Mouse (Mus musculus) kidney, adult 2 months (tissue): ENCODE data around the gene Prickle2. TPM values are rescaled to one million over a fixed set of nuclear protein-coding genes. Genes with fewer than 3 reads are reported as not detected.

Experiments used
- DNase-seq: peaks from one replicate; pipeline ENCODE4 v3.0.0; 2021
- H3K27ac ChIP-seq: fragments of 200-500 bp; 2 replicates; pipeline ENCODE4 v1.5.1; 2012; ENCODE audit warnings: low read depth, low read length, control low read depth, inconsistent platforms; ENCODE audit not compliant: insufficient read depth
- H3K27me3 ChIP-seq: fragments of 200-500 bp; replicated peaks from 2 replicates; pipeline ENCODE4 v1.6.1; 2012; ENCODE audit warnings: mild to moderate bottlenecking, moderate library complexity, low read length, inconsistent platforms; ENCODE audit not compliant: control insufficient read depth, insufficient read depth
- H3K36me3 ChIP-seq: fragments of 200-500 bp; 2 replicates; pipeline ENCODE4 v1.6.1; 2012; ENCODE audit warnings: mild to moderate bottlenecking, moderate library complexity, low read length, inconsistent platforms; ENCODE audit not compliant: control insufficient read depth, insufficient read depth
- H3K4me1 ChIP-seq: fragments of 200-500 bp; 2 replicates; pipeline ENCODE4 v1.6.1; 2011; ENCODE audit warnings: low read length; ENCODE audit not compliant: control insufficient read depth, insufficient read depth
- H3K4me3 ChIP-seq: fragments of 200-500 bp; 2 replicates; pipeline ENCODE4 v1.5.1; 2011; ENCODE audit warnings: mild to moderate bottlenecking, low read depth, low read length, control low read depth; ENCODE audit not compliant: insufficient read depth
- CTCF ChIP-seq: fragments of 200-500 bp; conservative IDR thresholded peaks from 2 replicates; pipeline ENCODE4 v1.5.1; 2011; ENCODE audit warnings: low read depth, mild to moderate bottlenecking, control low read depth, low read length, moderate library complexity, mixed read lengths; ENCODE audit not compliant: insufficient read depth, insufficient read length
- POLR2A ChIP-seq: fragments of 200-500 bp; IDR thresholded peaks from one replicate; pipeline ENCODE4 v1.6.1; 2011; ENCODE audit warnings: low read depth, low read length, control low read depth
- WGBS: fragments of 180-500 bp; shearing (Covaris S2); methylation state at CpG from one replicate; pipeline ENCODE4 v1.1.7; 2018; 5-methylcytosine and 5-hydroxymethylcytosine counted together
- polyA plus RNA-seq: library from polyadenylated mRNA; depleted of rRNA; stranded (reverse); fragments of >200 nt; gene quantifications from 2 replicates; pipeline ENCODE4 v1.2.3, GENCODE M21; 2012

Prickle2 gene
- polyA plus RNA-seq, 1 experiment: 2.5 TPM

DNA sequence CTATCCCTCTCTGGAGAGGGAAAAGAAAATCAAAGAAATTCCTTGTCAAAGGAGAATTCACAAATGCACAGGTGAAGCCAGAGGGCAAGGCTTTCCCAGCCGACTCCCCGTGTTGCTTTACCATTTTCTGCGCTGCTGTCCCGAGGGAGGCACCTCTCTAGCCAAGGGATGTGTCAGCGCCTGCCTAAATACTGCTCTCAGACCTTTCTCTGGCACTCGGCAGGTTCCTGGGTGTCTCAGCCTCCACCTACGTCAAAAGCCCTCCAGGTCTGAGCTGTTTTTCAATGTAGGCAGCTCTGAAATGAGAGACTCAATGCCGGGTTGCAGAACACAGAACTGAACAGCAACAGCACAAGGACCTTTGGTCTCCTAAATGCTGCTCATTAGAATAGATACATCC, 280.1 kb downstream of the Prickle2 start:
- 74% methylated on average over 8 of the region's 8 CpGs for WGBS
- H3K4me1 ChIP-seq: no peaks in the 10 kb centered on the region
- no peak overlapping the region for H3K4me3 ChIP-seq
- no peak for TF ChIP-seq POLR2A
- no peak for TF ChIP-seq CTCF
- no peak for DNase-seq
- no peak overlapping the region for H3K27ac ChIP-seq
- no peaks in the 10 kb centered on the region for H3K27me3 ChIP-seq
- no peaks in the 10 kb centered on the region for H3K36me3 ChIP-seq

- TF ChIP-seq CTCF (no peak), POLR2A (no peak)
- Histone ChIP-seq H3K4me3 (no peak overlapping the region), H3K36me3 (no peaks in the 10 kb centered on the region), H3K27me3 (no peaks in the 10 kb centered on the region), H3K4me1 (no peaks in the 10 kb centered on the region), H3K27ac (no peak overlapping the region)
- DNase-seq: no peak
- WGBS: 77% methylated on average over 7 of the region's 7 CpGs
Measured at GRCm38 (mm10) chr6:92425476-92425875, 280.5 kb downstream of the Prickle2 start.

DNA sequence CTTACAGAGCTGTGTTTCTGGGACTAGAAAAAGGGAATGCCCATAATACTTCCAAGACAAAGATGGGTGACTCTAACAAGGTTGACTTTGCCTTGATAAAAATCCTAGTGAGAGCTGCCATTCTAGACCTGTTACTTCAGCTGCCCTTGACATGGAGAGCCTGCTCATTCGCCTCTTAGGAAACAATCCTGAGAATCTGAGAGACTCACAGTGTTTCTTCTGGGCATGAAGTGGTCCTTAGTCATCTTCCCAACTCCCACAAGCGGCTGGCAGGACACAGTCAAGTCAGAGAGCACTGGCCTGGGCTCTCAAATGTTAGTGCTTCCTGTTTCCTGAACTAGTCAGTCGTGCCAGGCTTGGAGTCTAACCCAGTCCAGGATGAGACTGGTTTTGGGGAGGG, 281.0 kb downstream of the Prickle2 start:
- no peak for DNase-seq
- TF ChIP-seq POLR2A (no peak), CTCF (no peak)
- Histone ChIP-seq H3K4me1 (no peaks in the 10 kb centered on the region), H3K36me3 (no peaks in the 10 kb centered on the region), H3K4me3 (no peak overlapping the region), H3K27me3 (no peaks in the 10 kb centered on the region), H3K27ac (no peak overlapping the region)
- WGBS: 47% methylated on average over 3 of the region's 3 CpGs

GRCm38 (mm10) chr6:92422286-92422685, 283.7 kb downstream of the Prickle2 start:
- DNase-seq: peak; percentile 32
- Histone ChIP-seq H3K4me1 (no peaks in the 10 kb centered on the region), H3K27me3 (no peaks in the 10 kb centered on the region), H3K36me3 (no peaks in the 10 kb centered on the region), H3K27ac (no peak overlapping the region), H3K4me3 (no peak overlapping the region)
- 45% methylated on average over 11 of the region's 11 CpGs for WGBS
- no peak for TF ChIP-seq POLR2A
- TF ChIP-seq CTCF: peak; percentile 63

DNA sequence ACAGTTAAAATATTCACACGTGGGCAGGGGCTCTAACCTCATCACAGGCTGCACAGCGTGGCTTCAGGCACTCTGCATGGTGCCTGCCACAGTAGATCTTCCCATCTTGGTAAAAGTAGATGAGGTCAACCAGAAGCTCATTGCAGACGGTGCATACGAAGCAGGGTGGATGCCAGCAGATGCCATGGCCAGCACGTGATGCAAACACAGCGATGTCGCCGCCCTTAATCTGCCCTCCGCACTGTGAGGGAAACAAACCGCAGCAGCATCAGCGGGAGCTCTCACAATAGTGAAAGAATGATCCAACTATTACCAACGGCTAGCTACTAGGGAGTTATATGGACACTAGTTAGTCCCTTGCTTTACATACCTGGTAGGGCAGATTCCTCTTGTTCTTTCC, 285.8 kb downstream of the Prickle2 start:
- Histone ChIP-seq H3K27me3 (no peaks in the 10 kb centered on the region), H3K4me3 (no peak overlapping the region), H3K36me3 (no peaks in the 10 kb centered on the region), H3K27ac (no peak overlapping the region), H3K4me1 (no peaks in the 10 kb centered on the region)
- no peak for TF ChIP-seq POLR2A
- no peak for TF ChIP-seq CTCF
- WGBS: 94% methylated on average over 12 of the region's 12 CpGs
- no peak for DNase-seq

DNA sequence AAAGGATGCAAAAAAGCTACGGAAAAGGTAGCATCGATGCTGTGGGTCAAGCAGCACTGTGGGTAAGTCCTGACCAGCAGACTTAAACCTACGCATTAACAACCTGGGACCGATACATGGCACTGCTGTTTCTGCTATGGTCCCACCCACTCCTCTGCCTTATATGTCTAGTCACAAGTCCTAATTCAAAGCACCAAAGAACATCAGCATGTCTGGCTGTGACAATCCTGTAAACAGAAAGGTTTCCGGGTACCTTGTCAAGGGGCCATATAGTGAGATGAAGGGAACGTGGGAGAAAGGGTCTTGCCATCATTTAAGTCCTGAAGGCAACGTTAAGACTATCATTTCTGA, 290.6 kb downstream of the Prickle2 start:
- Histone ChIP-seq H3K4me3 (no peak overlapping the region), H3K4me1 (no peaks in the 10 kb centered on the region), H3K36me3 (no peaks in the 10 kb centered on the region), H3K27me3 (no peaks in the 10 kb centered on the region), H3K27ac (no peak overlapping the region)
- TF ChIP-seq POLR2A (no peak), CTCF (no peak)
- WGBS: 86% methylated on average over 7 of the region's 7 CpGs
- no peak for DNase-seq

DNA sequence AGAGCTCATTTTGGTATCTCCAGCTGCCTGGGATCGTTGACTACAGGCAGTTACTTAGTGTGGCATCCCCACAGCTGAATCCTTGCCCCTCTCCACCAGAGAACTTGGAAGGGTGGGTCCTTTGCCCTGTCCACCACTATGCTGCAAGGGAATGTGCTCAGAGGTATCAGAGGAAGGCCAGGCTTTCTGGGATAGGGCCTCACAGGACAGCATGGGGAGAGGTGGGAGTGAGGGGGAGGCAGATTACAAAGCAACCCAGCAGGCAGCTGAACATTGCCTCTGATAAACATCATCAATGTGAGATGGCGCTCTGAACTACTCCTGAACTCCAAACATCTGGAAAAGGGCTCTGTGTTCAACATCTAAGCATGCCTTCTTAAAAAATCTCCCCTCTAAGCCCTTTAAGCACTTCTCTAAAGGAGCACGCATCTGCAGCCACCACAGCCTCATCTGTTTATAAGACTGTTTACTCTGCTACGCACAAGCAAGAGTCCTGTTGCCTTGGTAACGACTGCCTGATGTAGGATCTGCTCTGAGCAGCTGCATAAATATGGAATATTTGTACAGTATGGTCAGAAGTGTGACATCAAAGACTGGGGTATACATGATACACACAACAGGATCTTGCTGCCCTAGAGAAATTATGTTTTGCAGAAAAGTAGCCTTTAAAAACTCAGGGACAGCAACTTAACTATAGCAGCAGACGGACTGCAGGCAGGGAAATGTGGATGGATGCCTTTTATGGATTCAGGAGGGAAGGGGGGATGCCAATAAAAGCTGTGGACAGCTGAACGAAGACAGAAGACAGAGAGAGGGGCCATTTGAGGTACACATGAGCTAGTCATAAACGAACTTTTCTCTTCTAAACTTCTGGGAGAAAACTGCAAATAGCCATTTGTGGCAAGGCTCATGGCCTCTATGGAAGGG, 291.2 kb downstream of the Prickle2 start:
- no peaks in the 10 kb centered on the region for H3K27me3 ChIP-seq
- DNase-seq: no peak
- no peaks in the 10 kb centered on the region for H3K36me3 ChIP-seq
- H3K4me3 ChIP-seq: no peak overlapping the region
- H3K4me1 ChIP-seq: no peaks in the 10 kb centered on the region
- H3K27ac ChIP-seq: no peak overlapping the region
- WGBS: 62% methylated on average over 8 of the region's 8 CpGs
- TF ChIP-seq POLR2A (no peak), CTCF (no peak)
